Mouse (Mus musculus): ENCODE measurements at regions not wholly inside any gene's neighbourhood (a gene's known extent, or its start where the extent isn't known, plus 50 kb on each side); places are given as distances from the start of the nearest gene placed in this dataset.

GRCm38 (mm10) chr10:43765275-43765674, 136.3 kb downstream of the Qrsl1 start:
- TF ChIP-seq CHD2 (IDR thresholded peaks at IDR 0.05; ENCODE audit: low read depth, low read length) (no peak), ZC3H11A (IDR thresholded peaks at IDR 0.05; ENCODE audit: borderline replicate concordance, low read depth, low read length) (no peak), ZNF384 (IDR thresholded peaks at IDR 0.05; ENCODE audit: low read depth, low read length) (no peak), HCFC1 (IDR thresholded peaks at IDR 0.05; ENCODE audit: borderline replicate concordance, insufficient read depth, low read length) (no peak), MAFK (IDR thresholded peaks at IDR 0.05; ENCODE audit: insufficient read depth, low read depth, low read length) (no peak)
- no peak for DNase-seq (ENCODE audit: low read depth, low spot score)
- Histone ChIP-seq H3K9ac (ENCODE audit: insufficient read depth, low read depth, low read length, poor library complexity, severe bottlenecking) (no peak overlapping the region), H3K27ac (ENCODE audit: insufficient read depth, low read depth, low read length, poor library complexity, severe bottlenecking) (no peak overlapping the region), H3K9me3 (ENCODE audit: control insufficient read depth, insufficient read depth, low read depth, low read length) (no peaks in the 10 kb centered on the region), H3K4me3 (ENCODE audit: insufficient read depth in 1 of 2, low read depth in 1 of 2, low read length in 2 of 2, poor library complexity in 1 of 2, severe bottlenecking in 1 of 2) (no peak overlapping the region), H3K36me3 (ENCODE audit: control insufficient read depth, insufficient read depth, low read length, poor library complexity, severe bottlenecking) (no peaks in the 10 kb centered on the region), H3K4me1 (ENCODE audit: control insufficient read depth in 2 of 2, insufficient read depth in 2 of 2, low read length in 2 of 2, poor library complexity in 1 of 2) (no peaks in the 10 kb centered on the region)
- in situ Hi-C loops (cut with MboI; ENCODE audit: low sequenced_read_pairs in 2 of 2, unreplicated experiment in 2 of 2): no loop called here

- Histone ChIP-seq H3K4me1 (ENCODE audit: control insufficient read depth in 2 of 2, insufficient read depth in 2 of 2, low read length in 2 of 2, poor library complexity in 1 of 2) (no peaks in the 10 kb centered on the region), H3K9ac (ENCODE audit: insufficient read depth, low read depth, low read length, poor library complexity, severe bottlenecking) (no peak overlapping the region), H3K36me3 (ENCODE audit: control insufficient read depth, insufficient read depth, low read length, poor library complexity, severe bottlenecking) (no peaks in the 10 kb centered on the region), H3K27ac (ENCODE audit: insufficient read depth, low read depth, low read length, poor library complexity, severe bottlenecking) (no peak overlapping the region), H3K9me3 (ENCODE audit: control insufficient read depth, insufficient read depth, low read depth, low read length) (no peaks in the 10 kb centered on the region), H3K4me3 (ENCODE audit: insufficient read depth in 1 of 2, low read depth in 1 of 2, low read length in 2 of 2, poor library complexity in 1 of 2, severe bottlenecking in 1 of 2) (no peak overlapping the region)
- no peak for TF ChIP-seq HCFC1 (IDR thresholded peaks at IDR 0.05; ENCODE audit: borderline replicate concordance, insufficient read depth, low read length)
- in situ Hi-C loops (cut with MboI; ENCODE audit: low sequenced_read_pairs in 2 of 2, unreplicated experiment in 2 of 2): no loop called here
- no peak for DNase-seq (ENCODE audit: low read depth, low spot score)
Observed at GRCm38 (mm10) chr10:43765829-43766486, 135.6 kb downstream of the Qrsl1 start.

- in situ Hi-C loops (cut with MboI; ENCODE audit: low sequenced_read_pairs in 2 of 2, unreplicated experiment in 2 of 2): no loop called here
- H3K4me3 ChIP-seq (ENCODE audit: insufficient read depth in 1 of 2, low read depth in 1 of 2, low read length in 2 of 2, poor library complexity in 1 of 2, severe bottlenecking in 1 of 2): no peak overlapping the region
- no peaks in the 10 kb centered on the region for H3K36me3 ChIP-seq (ENCODE audit: control insufficient read depth, insufficient read depth, low read length, poor library complexity, severe bottlenecking)
- no peak for DNase-seq (ENCODE audit: low read depth, low spot score)
- H3K9ac ChIP-seq (ENCODE audit: insufficient read depth, low read depth, low read length, poor library complexity, severe bottlenecking): no peak overlapping the region
- H3K27ac ChIP-seq (ENCODE audit: insufficient read depth, low read depth, low read length, poor library complexity, severe bottlenecking): no peak overlapping the region
- H3K4me1 ChIP-seq (ENCODE audit: control insufficient read depth in 2 of 2, insufficient read depth in 2 of 2, low read length in 2 of 2, poor library complexity in 1 of 2): no peaks in the 10 kb centered on the region
- no peaks in the 10 kb centered on the region for H3K9me3 ChIP-seq (ENCODE audit: control insufficient read depth, insufficient read depth, low read depth, low read length)
- TF ChIP-seq CHD2 (IDR thresholded peaks at IDR 0.05; ENCODE audit: low read depth, low read length) (no peak), ZC3H11A (IDR thresholded peaks at IDR 0.05; ENCODE audit: borderline replicate concordance, low read depth, low read length) (no peak), MAFK (IDR thresholded peaks at IDR 0.05; ENCODE audit: insufficient read depth, low read depth, low read length) (no peak), ZNF384 (IDR thresholded peaks at IDR 0.05; ENCODE audit: low read depth, low read length) (no peak)
Observed at GRCm38 (mm10) chr10:43767961-43768726, 133.4 kb downstream of the Qrsl1 start.

GRCm38 (mm10) chr10:43769026-43769425, 132.5 kb downstream of the Qrsl1 start:
- no peak overlapping the region for H3K9ac ChIP-seq (ENCODE audit: insufficient read depth, low read depth, low read length, poor library complexity, severe bottlenecking)
- no peaks in the 10 kb centered on the region for H3K36me3 ChIP-seq (ENCODE audit: control insufficient read depth, insufficient read depth, low read length, poor library complexity, severe bottlenecking)
- TF ChIP-seq CHD2 (IDR thresholded peaks at IDR 0.05; ENCODE audit: low read depth, low read length) (no peak), ZC3H11A (IDR thresholded peaks at IDR 0.05; ENCODE audit: borderline replicate concordance, low read depth, low read length) (no peak), MAFK (IDR thresholded peaks at IDR 0.05; ENCODE audit: insufficient read depth, low read depth, low read length) (no peak), HCFC1 (IDR thresholded peaks at IDR 0.05; ENCODE audit: borderline replicate concordance, insufficient read depth, low read length) (no peak), ZNF384 (IDR thresholded peaks at IDR 0.05; ENCODE audit: low read depth, low read length) (no peak)
- no peak overlapping the region for H3K4me3 ChIP-seq (ENCODE audit: insufficient read depth in 1 of 2, low read depth in 1 of 2, low read length in 2 of 2, poor library complexity in 1 of 2, severe bottlenecking in 1 of 2)
- H3K4me1 ChIP-seq (ENCODE audit: control insufficient read depth in 2 of 2, insufficient read depth in 2 of 2, low read length in 2 of 2, poor library complexity in 1 of 2): no peaks in the 10 kb centered on the region
- H3K9me3 ChIP-seq (ENCODE audit: control insufficient read depth, insufficient read depth, low read depth, low read length): no peaks in the 10 kb centered on the region
- H3K27ac ChIP-seq (ENCODE audit: insufficient read depth, low read depth, low read length, poor library complexity, severe bottlenecking): no peak overlapping the region
- DNase-seq (ENCODE audit: low read depth, low spot score): no peak
- in situ Hi-C loops (cut with MboI; ENCODE audit: low sequenced_read_pairs in 2 of 2, unreplicated experiment in 2 of 2): no loop called here

Data from ES-E14 (cell line).